Mouse (Mus musculus) heart, postnatal 10 days (tissue): Measurements from ENCODE around the gene Dok5. TPM values are rescaled to one million over a fixed set of nuclear protein-coding genes. Genes with fewer than 3 reads are reported as not detected.

Source experiments
- DNase-seq, 2 experiments: peaks; one replicate each; pipeline ENCODE4 v3.0.0; 2021
- intact Hi-C: fragments of 180-260 bp; cut with DNase I; formaldehyde crosslinking; loops from one replicate; pipeline ENCODE4 v1.15.1; 2025
- total RNA-seq, 2 experiments: library from RNA; stranded (reverse); gene quantifications; 2 replicates each; pipeline ENCODE4 v1.2.3; 2021

The Dok5 gene
- total RNA-seq, 2 experiments from 2014 or later: 0.34 TPM; not detected in 1

DNA sequence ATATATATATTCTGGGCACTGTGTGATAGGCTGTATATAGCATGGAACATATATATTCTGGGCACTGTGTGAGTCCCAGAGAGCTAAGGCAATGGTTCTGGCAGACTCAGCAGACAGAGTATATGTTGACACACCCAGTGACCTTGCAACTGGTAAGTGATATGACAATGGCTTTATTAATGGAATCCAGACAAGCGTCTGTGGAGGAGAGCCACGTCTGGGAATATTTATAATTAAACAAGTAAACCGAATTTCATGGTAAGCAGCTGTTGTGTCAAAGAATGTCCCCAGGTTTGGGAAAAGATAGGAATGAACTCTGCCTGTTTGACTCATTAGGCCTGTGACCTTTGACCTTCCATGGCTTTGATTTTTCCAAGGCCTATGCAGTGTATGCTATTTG, 2.8 kb downstream of the Dok5 start:
- intact Hi-C loops: no loop called here
- no peak for DNase-seq

DNA sequence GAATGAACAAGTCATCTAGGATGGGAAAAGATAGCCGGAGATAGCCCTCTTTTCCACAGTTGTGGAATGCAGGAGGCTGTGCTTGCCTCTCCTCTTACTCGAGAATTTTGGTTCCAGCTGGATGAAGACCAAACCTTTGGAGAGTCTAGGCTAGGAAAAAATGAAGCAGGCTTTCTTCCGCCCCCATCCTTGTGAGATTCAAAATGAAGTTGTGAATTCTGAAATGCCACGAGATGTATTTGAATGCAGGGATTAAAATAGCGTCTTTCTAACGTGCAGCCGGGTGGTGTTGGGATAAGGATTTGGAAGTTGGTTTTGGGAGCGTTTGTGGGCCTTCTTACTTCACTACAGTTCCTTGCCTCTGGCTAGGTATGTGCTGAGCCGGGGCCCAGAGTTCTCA, 6.8 kb downstream of the Dok5 start:
- intact Hi-C loops: no loop called here

DNA sequence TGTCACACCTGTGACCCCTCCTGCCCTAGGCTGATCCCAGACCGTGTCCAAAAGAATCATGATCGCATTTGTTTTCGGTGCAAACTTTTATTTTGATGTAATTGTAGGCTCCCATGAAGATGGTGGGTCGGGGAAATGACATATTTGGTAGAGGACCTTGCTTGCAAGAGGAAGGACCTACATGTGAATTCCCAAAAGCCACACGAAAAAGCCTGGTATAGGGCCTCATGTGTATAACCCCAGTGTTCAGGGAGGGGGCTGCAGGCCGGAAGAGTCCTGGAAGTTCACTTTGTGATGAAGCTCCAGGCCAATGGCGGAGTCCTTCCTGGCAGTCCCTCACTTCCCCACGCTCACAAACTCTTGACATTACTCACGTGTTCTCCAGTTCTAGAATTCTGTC, 7.3 kb downstream of the Dok5 start:
- no peak for DNase-seq
- intact Hi-C loops: no loop called here

More for the DNA sequence above, 6.8 kb downstream of the Dok5 start:
- no peak for DNase-seq

DNA sequence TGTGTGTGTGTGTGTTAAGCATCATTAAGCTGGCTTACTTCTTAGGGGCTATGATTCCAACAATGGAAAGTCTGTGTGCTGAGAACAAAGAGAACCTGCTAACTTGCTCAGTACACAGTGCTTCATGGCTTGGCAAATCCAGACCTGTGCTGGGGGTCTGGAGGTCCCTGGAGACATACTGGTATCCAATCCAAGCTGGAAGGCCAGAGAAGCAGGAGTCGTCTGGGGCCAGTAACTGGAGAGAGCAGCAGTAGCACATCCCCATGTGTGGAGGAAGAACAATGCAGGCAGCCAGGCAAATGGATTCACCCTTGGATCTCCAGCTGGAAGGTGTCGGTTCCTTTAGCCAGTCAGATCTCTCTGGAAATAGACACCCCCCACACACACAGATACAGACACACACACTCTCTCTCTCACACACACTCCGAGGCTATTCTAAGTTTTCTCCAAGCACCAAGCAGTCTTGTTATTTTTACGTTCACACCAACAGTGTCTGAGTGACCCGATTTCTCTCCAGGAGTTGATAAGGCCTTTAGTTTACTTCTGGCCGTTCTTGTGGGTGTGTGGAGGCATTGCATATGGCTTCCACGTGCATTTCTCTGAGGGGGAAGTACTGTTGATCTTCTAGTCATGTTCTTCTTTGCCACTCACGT, 8.2 kb downstream of the Dok5 start:
- DNase-seq: no peak
- intact Hi-C loops: no loop called here

DNA sequence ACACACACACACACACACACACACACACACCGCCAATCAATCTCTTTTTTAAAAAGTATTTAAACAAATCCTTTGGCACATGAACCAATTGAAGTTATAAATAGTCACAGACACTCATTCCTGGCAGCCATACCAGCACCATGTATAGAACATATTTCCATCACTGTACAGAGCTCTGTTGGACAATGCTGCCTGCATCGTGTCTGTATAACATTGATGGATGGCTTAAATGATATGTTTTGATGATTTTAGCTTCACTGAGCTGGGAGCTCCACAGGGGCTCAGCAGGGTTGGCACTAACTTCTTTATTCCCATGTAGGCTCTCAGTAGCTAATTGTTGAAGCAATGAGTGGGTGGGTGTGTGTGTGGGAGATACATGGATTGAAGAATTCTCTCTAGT, 11.9 kb downstream of the Dok5 start:
- DNase-seq: no peak
- intact Hi-C loops: no loop called here

DNA sequence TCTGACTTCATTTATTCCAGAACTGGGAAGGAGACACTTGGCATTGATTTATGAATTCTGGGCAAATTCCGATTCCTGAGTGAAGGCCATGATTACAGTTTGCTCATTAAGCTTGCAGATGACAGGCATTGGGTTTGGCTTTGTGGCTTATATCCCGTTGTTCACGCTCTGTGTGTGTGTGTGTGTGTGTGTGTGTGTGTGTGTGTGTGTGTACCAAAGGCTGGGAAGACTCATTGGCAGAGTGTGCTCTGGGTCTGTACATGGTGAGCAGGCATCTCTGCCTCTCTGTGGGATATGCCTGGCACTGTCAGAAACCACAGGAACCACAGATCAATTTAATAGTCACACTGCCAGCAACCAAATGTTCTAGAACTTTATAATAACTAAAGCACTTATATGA, 17.3 kb downstream of the Dok5 start:
- intact Hi-C loops: no loop called here
- no peak for DNase-seq

DNA sequence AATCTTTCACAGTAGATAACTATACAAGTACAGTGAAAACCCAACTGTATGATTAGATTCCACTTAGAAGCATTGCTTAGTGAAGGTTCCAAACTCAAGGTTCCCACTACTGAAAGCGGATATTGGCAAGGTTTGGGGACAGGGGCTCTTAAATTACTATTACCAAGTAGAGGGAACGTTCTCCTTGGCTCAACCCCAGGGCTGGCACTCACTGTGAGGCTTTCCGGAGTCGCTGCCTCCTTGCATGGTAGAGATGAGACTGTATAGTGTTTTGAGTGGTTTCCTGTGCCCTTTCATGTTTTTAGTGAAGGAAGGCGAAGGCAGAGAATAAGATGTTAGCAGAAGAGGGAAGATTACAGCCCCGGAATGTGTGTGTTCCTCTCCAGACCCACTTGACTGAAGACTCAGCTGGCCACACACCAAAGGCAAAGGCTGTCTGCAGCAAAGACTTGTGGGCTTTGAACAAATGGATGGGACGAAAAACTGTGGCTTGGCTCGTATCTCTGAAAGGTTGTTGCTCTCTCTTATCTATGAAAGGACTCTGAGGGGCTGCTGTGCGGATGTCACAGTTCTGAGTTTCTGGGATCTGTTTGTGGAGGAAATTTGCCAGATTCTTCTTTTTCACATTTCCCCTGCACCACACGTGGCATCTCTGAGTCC, 20.7 kb downstream of the Dok5 start:
- intact Hi-C loops: no loop called here
- no peak for DNase-seq

DNA sequence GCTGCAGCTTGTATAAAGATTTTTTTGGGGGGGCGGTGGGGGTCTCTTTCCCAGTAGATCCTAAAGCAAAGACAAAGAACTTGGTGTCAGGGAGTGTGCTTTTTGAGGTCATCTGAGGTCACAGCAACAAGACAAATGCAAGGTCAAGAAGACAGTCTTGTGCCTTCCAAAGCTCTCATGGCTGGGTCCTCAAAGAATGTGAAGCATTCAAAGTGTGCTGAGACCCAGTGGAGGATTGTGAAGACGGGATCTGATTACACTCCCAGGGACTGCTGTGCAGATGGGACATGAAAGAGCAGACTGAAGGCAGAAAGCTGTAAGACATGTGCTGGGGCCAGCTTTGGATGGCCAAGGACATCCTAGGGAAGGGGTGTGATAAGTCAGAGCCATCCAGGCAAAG, 24.2 kb downstream of the Dok5 start:
- intact Hi-C loops: no loop called here

DNA sequence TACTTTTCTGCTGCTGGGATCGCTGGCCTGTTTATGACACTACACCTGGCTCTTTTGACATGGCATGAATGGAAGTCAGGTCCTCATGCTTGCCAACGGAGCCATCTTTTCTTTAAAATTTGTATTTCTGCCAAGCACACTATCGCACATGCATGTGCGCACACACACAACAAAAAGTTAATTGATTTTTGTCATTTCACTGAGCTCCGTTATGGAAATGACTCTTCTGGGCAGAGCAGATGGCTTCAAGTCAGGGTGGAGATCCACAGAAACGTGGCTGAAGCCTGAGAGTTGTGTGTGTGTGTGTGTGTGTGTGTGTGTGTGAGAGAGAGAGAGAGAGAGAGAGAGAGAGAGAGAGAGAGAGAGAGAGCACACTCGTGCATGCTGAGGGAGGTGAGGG, 25.1 kb downstream of the Dok5 start:
- no peak for DNase-seq
- intact Hi-C loops: no loop called here

More for the DNA sequence above, 24.2 kb downstream of the Dok5 start:
- no peak for DNase-seq

DNA sequence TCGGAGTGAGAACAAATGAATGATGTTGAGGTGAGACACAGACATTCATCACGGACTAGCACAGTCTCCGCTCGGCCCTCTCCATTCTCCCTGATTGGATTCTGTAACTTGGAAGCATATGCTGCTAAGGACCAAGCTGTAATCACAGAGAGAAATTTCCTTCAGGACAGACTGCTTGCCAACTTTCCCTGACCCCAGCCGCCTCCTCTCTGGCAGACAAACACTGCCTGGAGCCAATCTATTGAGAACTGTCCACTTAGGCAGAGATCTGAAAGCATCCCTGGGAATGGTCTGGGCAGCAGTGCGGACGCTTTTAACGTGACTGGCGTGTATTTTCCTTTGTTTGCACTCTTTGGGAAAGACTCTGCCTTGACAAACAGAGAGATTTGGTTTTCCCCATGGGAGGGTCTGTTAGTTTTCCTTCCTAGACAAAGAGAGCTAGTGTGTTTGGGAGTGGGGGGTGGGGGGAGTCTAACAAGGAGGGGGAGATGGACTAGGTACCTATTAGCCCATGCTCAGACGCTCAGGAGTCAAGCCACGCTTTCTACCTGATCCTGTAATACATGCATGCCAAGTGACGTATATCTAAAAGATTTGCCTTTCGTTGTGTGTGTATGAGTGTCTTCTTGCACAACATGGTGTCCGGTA, 25.7 kb downstream of the Dok5 start:
- DNase-seq: peak; percentile 27 to 30

DNA sequence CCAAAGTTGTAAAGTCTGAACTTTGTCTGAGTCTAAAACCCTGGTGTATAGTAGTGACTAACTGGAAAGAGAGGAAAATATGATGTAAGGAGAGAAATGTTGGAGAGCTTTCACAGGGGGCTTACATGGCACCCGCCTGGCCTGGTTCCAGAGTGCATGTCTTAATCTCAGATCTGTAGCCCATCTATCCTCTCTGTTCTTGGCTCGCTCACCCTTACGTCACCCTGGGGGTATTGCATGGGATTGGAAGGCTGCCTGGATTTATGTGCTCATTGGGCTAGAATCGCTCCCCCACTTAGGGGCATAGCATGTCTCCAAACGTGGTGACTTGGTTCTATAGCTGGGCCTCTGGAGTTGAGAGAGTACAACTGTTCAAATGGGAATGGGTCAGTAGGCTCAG, 26.6 kb downstream of the Dok5 start:
- intact Hi-C loops: no loop called here
- DNase-seq: peak; percentile 7 to 12

More for the DNA sequence above, 25.7 kb downstream of the Dok5 start:
- intact Hi-C loops: no loop called here

DNA sequence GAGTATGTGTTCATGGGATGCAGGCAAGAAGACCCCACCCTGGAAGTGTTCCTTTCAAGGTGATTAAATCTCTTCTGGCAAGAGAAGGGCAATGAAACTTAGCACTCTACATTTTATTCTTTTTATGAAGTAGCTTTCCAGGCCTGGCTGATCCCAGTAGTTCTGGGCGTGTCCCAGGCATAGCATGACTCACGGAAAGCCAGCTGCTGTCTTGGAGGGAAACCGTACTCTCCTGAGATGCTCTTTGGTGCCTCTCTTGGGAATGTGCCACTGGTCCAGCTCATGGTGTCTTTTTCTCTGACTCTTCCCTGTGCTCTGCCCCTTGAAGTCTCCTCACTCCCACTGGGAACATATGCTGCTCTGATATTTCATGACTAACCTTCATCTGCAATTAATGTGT, 33.1 kb downstream of the Dok5 start:
- intact Hi-C loops: no loop called here
- DNase-seq: peak; percentile 8 to 12

DNA sequence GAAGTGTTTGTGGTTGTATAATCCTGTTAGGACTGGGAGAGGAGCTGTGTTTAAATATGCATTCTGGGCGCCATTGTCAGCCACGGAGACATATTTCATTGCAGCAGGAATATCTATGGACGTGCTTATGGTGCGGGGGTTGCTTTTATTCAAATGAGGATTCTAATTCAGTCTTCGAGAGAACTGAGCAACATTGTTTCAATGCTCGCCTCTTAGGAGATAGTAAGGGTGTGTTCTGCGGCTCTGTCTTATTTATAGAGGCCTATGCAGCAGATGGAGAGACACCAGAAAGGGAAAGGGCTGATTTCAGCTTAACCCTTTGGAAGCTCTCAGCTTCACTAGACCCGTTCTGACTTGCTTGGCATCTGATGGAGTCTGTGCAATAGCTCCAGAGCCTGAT, 35.6 kb downstream of the Dok5 start:
- intact Hi-C loops: no loop called here

DNA sequence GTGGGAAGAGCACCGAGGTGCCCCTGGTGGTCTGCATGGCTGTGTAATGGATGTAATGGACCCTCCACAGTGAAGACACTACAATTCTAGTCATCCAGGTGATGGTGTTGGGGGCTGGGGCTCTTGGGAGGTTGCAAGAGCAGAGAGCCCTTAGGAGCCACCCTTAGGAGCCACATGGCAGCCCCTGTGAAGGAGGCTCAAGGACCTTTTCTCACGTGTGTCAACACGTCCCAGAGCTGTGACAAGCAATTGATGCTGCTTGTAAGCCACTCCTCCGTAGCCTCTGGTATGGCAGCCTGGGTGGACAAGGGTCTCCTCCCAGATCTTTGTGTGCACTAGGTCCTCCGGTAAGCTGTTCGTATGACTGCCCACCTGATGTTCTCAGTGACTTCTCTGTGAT, 37.1 kb downstream of the Dok5 start:
- no peak for DNase-seq
- intact Hi-C loops: no loop called here

More for the DNA sequence above, 35.6 kb downstream of the Dok5 start:
- DNase-seq: no peak

DNA sequence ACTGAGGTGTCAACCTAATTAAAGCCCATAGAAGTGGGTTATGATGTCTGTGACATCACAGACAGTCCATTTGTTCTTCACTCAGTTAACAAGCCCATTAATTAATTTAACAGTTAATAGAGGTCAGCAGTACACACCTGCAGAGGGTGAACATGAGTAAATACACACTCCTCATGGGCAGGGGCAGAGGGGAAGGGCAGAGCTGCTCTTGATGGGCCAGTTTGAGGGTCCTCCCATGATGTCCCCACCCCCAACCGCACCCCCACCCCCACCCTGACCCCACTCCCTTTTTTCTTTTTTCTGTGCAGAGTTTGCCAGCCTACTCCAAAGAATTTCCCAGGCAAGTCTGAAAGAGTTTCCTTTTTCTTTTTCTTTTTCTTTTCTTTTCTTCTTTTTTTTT, 39.9 kb downstream of the Dok5 start:
- no peak for DNase-seq
- intact Hi-C loops: no loop called here

DNA sequence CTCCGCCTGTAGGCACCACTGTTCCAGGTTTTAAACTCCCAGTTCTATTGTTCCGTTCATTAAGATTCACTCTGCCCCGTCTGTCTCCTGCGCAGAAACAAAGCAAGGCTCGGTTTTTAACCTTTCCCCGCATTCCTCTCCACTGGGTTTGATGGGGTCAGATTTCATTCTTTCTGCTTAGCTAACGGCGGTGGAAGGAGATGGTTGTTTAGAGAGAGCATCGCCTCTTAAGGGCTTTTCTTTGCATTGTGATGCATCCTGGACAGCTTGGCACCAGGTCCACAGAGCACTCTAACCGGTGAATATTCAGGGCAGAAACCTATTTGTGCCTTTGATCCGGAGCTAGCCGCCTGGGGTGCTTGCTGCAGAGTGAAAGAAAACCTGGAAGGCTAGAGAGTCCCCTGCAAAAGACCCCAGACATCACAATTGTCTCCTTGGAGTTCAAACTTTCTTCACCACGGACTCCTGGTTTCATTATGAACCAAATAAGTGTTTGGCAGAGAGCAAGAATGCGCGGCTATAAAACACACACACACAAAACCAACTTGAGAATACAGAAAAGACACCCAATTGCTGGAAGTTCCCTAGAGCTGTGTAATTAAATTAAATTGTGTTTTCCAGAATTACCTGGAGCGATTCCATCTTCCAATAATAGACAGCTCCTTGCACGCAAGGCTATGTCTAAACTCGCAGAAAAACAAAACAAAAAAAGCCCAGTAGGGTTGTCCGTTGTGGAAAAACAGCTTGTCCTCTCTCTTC, 40.7 kb downstream of the Dok5 start:
- no peak for DNase-seq

DNA sequence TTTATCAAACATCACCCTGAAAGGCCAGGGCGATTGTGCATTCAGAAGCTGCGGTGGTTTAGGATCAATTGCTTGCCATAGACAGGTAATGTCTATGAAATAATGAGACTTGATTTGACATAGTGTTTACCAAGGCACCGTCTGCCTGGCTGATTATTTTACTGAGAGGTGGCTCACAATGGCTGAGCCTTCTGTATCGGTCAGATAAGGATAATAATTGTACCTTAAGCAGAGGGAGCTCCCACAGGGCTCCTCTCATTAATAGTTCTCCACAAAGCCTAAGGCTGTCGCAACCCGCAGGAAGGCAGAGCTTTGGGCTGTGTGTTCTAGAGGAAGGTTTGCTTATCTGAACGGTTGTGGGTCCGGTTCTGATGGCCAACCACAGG, 41.3 kb downstream of the Dok5 start:
- intact Hi-C loops: no loop called here
- DNase-seq: no peak

More for the DNA sequence above, 40.7 kb downstream of the Dok5 start:
- intact Hi-C loops: no loop called here

DNA sequence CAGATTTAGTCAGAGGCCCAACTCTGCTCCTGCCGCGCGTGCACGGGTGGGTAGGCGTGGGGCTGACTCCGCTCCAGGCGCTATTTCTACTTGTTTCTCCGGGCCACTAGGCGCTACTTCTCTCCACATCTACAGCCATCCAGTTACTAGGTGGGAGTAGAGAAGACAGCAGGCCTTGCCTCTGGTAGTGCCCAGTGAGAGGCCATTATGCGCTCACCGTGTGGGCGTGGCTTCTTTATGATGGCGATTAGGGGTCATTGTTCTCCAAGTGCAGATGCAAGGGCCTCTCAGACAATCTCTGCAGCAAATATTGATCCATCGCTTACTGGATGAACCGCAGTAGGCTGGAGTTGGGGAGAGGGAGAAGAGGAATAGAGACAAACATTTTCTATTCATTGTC, 44.0 kb downstream of the Dok5 start:
- intact Hi-C loops: no loop called here

DNA sequence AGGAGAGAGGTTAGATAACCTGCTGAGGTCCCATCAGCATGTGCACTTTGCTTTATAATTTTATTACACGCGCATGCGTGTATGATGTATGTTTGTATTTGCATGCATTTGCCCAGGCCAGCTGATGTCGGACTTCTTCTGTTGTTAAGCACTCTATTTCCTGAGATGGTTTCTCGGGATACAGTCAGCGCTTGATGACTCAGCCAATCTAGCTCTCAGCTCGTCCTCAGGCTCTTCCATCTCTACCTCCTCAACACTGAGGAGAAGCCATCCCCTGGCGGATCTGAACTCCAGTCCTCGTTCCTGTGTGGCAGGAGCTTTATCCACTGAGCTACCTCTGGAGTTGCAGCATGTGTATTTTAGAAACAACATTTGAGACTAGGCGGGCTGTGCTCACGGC, 44.5 kb downstream of the Dok5 start:
- intact Hi-C loops: no loop called here
- no peak for DNase-seq

More for the DNA sequence above, 44.0 kb downstream of the Dok5 start:
- DNase-seq: no peak

DNA sequence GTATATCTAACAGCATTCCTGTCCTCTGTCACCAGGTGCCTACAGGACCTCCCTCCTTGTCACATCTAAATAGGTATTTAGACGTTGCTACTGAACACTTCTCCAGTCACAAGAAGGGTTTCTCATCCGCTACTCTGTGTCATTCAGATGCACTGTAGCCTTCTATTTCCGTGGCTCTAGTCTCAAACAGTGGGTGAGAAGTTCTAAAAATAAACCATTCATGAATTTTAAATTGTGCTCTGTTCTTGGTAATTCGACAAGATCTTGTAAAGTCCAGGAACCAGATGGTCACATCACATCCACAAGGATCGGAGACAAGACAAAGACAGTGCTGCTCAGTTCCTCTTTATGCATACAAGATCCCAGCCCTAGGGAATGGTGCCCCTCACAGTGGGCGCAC, 46.0 kb downstream of the Dok5 start:
- intact Hi-C loops: no loop called here
- DNase-seq: no peak

DNA sequence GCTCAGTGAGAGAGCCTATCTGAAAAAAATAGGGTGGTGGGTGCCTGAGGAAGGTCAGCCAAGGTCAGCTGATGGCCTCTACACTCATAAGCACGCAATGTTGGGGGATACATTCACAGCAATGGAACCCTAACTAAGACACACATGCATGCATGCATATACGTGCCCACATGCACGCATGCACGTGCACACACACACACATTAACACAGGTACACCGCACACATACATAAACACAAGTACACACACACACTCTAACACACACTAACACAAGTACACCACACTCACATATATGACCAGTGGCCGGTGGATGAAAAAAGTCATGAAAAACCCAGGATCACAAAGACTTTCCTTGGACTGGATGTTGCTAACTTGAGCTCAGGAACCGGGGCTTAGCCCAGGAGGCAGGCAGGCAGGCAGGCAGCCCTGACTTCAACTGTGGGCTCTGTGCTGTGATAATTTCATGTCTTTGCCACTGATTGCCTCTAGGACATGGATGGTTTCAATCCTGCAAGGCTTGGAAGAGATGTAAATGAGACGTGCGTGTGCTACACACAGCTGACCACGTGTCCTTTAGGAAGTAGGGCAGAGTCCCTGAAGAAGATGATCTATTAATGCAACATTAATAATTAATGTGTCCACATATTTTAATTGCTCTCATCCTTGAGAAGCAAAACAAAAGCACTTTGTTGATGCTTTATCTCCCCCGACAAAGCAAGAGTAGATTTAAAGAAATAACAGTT, 48.6 kb downstream of the Dok5 start:
- intact Hi-C loops: no loop called here
- DNase-seq: no peak
